Mouse (Mus musculus) E14TG2a.4 (cell line): ENCODE measurements at regions not wholly inside any gene's neighbourhood (a gene's known extent, or its start where the extent isn't known, plus 50 kb on each side); places are given as distances from the start of the nearest gene placed in this dataset.

ENCODE experiments used
- H3K27me3 ChIP-seq: 2 replicates; pipeline ENCODE4 v1.6.1; 2014; ENCODE audit warnings: low read length, control low read depth; ENCODE audit not compliant: insufficient read depth
- H3K36me3 ChIP-seq: 2 replicates; pipeline ENCODE4 v1.6.1; 2014; ENCODE audit warnings: low read length, control low read depth; ENCODE audit not compliant: insufficient read depth
- H3K4me1 ChIP-seq: replicated peaks from 2 replicates; pipeline ENCODE4 v1.6.1; 2014; ENCODE audit warnings: low read depth, low read length, control low read depth
- H3K4me3 ChIP-seq: replicated peaks from 2 replicates; pipeline ENCODE4 v1.5.1; 2014; ENCODE audit warnings: mild to moderate bottlenecking, low read length
- H3K9me3 ChIP-seq: 2 replicates; pipeline ENCODE4 v1.6.1; 2014; ENCODE audit warnings: low read length, control low read depth
- CTCF ChIP-seq: conservative IDR thresholded peaks from 2 replicates; pipeline ENCODE4 v1.5.1; 2014; ENCODE audit warnings: low read length
- NANOG ChIP-seq: IDR thresholded peaks from 2 replicates; pipeline ENCODE4 v1.6.1; 2014; ENCODE audit warnings: borderline replicate concordance, low read length, mixed read lengths
- POU5F1 ChIP-seq: IDR thresholded peaks from 2 replicates; pipeline ENCODE4 v1.6.1; 2014; ENCODE audit warnings: low read length, borderline replicate concordance

DNA sequence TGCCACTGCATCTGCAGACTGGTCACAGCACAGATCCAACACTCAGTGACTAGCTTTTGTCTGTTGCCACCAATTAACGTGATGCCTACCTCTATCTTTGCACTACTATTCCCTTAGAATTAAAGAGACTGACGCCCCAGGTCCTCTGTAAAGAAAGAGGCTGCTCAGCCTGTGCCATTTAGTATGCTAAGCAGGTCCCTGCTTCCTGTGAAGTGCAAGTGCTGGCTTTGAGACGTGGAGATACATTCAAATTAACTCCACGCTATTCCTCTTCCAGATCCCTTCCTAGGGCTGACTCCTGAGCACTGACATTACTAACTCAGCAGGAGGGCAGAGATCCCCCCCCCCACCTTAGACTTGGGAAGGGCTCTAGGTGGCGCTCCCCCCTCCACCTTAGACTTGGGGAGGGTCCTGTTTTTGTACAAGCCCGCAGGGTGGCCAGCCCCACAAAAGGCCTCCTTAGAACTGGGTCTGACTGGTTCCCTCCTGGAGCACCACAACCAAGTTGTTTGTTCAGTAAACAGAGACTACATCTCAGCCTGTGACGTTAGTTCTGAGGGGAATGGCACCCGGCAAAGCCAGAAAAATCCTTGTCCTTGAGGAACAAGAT lies 184.0 kb downstream of the Gm26897 start:
- no peaks in the 10 kb centered on the region for H3K36me3 ChIP-seq
- H3K27me3 ChIP-seq, result peaks cover 40% of the 10 kb centered on the region
- H3K9me3 ChIP-seq, result no peaks in the 10 kb centered on the region
- TF ChIP-seq NANOG (no peak), CTCF (no peak)
- peaks cover 18% of the 10 kb centered on the region for H3K4me1 ChIP-seq
- no peak overlapping the region for H3K4me3 ChIP-seq

DNA sequence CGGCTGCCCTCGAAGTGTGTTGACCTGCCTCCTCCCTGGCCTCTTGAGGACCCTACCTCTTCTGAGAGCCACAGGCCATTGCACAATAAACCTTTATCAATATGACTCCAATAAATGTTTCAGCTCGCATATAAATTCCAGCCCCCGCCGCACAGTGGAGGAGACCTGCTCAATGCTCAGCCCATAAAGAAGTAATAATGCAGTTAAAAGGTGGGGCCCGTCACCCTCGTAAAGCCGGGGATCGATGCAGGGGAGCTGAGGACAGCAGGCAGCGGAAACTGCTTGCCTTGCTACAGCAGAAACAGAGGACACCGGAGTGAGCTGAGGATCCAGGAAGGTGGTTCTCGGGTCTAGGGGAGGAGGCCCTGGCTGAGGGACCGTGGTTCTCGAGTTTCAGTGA lies 185.2 kb downstream of the Gm26897 start:
- no peaks in the 10 kb centered on the region for H3K36me3 ChIP-seq
- peaks cover 27% of the 10 kb centered on the region for H3K4me1 ChIP-seq
- no peaks in the 10 kb centered on the region for H3K9me3 ChIP-seq
- peaks cover 34% of the 10 kb centered on the region for H3K27me3 ChIP-seq
- no peak overlapping the region for H3K4me3 ChIP-seq
- TF ChIP-seq POU5F1, result no peak

DNA sequence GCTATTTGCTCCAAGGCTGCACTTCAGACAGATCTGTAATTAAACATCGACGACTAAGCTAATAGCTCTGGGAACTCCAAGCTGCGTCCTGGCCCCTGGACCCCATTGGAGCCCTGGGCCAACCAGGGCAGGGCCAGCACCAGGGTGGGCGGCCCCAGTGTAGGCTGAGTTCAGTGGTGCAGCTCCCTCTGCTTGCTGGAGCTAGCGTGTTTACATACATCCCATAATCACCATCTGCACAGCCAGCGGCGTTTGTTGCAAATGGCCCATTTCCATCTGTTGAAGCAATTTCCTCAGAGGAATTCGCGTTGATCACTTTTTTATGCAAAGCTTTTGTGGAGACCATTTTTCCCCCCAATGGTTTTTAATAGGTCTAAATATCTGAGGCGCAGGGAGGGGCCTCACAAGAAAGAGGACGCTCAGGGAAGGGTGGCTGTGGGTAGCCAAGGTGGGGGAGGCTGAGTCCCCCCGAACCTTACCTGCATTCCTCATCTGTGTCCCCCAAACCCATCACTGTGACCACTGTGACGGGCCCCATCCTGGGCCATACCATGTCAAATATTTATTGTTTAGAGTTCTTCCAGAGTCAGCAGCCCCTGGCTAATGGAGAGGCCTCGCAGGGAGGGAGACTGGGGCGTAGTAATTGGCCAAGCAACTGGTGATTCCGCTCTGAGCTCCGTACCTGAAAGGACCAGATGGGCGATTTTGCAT lies 189.4 kb downstream of the Gm26897 start:
- Histone ChIP-seq H3K9me3 (no peaks in the 10 kb centered on the region), H3K27me3 (peaks cover 40% of the 10 kb centered on the region), H3K4me3 (no peak overlapping the region), H3K36me3 (no peaks in the 10 kb centered on the region), H3K4me1 (peaks cover 17% of the 10 kb centered on the region)
- TF ChIP-seq POU5F1, result no peak
- TF ChIP-seq CTCF, result no peak
- TF ChIP-seq NANOG, result peak; percentile 40; the same call in 1 of the 2 replicates

DNA sequence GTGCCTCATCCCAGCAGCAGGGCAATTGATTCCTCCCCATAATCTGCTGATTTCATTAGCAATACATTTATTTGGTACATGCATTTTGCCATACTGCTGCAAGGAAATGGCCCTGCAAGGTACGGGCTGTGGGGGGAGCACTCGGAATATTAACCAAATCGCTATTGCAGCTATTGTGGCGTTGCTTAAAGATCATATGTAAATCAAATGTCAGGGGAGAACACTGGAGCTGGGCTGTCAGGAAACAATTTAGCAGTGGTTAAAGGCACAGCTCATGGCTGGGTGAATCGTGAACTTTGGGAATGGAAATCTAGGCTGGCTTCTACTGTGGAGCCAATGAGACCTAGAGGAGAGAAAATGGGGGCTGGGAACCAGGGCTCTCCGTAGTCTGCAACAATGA lies 192.0 kb downstream of the Gm26897 start:
- Histone ChIP-seq H3K4me3 (no peak overlapping the region), H3K9me3 (no peaks in the 10 kb centered on the region), H3K36me3 (no peaks in the 10 kb centered on the region), H3K4me1 (peaks cover 20% of the 10 kb centered on the region), H3K27me3 (peaks cover 39% of the 10 kb centered on the region)
- TF ChIP-seq POU5F1, result no peak
- no peak for TF ChIP-seq CTCF
- no peak for TF ChIP-seq NANOG

DNA sequence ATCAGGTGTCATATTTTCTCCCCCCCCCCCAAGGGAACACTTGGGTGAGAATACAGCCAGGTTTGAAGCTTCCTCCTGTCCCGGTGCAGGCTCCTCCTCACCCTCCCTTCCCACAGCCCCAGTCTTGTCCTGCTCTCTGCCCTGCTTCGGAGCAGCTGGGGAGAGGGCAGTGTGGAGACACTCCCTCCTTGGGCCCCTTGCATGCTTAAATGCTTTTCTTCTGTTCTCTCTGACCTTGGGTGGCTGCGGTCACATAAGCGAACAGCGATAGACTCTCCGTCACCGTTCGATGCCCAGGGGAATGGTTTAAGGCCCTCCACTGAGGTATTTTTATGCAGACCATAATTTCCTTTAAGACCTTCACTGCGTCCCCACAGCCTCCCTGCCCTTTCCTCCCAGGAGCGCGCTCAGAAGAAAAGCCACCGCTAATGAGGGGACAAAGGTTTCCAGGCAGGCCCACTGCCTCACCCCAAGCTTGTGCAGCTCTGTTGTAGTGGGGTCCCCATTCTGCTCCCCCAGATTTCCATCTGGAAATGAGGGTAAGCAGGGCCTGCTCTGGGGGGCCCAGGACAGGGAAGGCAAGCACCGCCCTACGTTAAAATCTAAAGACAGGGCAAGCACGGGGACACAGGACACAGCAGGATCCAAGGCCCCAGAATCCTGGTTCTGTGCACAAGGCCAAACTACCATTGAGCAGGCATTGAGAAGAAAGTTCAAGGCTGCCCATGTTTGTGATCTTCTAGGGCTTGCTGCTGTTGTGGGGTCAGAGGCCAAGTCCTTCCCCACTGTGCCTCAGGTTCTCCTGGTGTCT lies 195.7 kb downstream of the Gm26897 start:
- Histone ChIP-seq H3K4me1 (peaks cover 9% of the 10 kb centered on the region), H3K9me3 (no peaks in the 10 kb centered on the region), H3K4me3 (no peak overlapping the region), H3K27me3 (peaks cover 23% of the 10 kb centered on the region), H3K36me3 (no peaks in the 10 kb centered on the region)
- TF ChIP-seq CTCF, result no peak
- no peak for TF ChIP-seq POU5F1
- TF ChIP-seq NANOG, result no peak

DNA sequence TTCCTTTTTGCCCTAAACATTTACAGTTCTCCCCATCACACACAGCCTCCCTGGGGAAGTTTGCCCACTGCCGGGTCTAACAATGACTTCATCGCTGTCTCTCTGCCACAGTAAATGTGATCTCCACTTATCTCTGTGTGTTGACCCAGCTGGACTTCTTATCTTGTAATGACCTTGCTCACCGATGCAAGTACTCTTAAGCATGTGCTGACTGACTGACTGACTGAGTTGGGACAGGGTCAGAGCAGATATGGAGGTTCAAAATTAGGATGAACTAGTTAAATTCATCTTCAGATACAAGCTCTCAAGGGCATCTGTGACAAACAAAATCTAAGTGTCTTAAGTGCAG lies 196.2 kb downstream of the Gm26897 start:
- Histone ChIP-seq H3K27me3 (peaks cover 19% of the 10 kb centered on the region), H3K36me3 (no peaks in the 10 kb centered on the region), H3K9me3 (no peaks in the 10 kb centered on the region), H3K4me3 (no peak overlapping the region), H3K4me1 (peaks cover 9% of the 10 kb centered on the region)
- TF ChIP-seq CTCF (no peak), NANOG (no peak), POU5F1 (no peak)

DNA sequence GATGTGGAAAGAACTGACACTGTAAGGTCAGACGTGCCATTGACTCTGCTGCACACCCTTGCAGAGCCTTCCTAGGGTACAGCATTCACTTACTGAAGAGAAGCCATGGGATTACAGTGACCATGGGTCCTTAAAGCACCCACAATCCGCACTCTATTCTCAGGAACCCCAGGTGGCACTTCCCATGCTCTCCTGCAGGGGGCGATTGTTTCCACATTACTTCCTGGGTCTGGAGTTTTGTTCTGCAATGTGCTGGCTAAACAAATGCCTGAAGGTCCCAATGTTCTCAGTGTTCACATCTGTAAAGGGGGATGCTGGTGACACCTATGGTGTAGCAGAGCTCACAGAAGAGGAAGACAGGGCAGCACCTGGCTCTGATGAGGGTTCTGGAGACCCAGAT lies 198.0 kb downstream of the Gm26897 start:
- TF ChIP-seq NANOG, result no peak
- TF ChIP-seq CTCF, result peak; percentile 85
- TF ChIP-seq POU5F1, result no peak
- peaks cover 9% of the 10 kb centered on the region for H3K4me1 ChIP-seq
- no peak overlapping the region for H3K4me3 ChIP-seq
- no peaks in the 10 kb centered on the region for H3K36me3 ChIP-seq
- peaks cover 16% of the 10 kb centered on the region for H3K27me3 ChIP-seq
- H3K9me3 ChIP-seq, result no peaks in the 10 kb centered on the region

DNA sequence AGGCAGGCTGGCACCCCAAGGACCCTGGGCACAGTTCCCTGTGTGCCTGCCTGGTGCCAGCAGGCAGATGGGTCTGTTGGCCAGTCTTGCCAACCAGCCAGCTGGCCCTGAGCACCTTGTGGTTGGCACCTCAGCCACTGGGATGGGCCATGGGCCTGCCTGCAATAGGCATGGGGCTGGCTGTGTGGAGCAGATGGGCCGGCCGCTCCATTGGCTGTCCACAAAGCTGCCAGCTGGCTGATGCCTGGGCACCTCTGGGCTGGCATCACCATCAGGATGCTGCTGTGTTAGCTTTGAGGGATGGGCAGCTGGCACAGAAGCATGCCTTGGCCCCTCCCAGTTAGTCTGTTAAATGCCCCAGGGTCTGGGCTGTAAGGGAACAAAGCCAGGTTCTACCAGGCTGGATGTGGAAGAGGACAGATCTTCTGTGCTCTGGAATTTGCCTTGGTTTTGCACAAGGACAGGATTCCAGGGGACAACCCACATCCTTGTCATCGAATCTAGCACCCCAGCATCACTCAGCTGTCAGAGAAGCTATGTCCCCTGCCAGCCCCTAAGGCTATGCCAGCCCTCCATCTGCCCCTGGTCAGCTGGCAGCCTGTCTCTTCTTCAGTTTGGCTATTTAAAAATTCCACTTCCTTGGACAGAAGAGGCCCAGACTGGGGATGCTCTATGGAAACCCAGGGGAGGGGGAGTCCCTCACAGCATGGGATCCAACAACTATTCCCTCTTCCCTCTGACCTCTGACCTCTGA lies 201.8 kb downstream of the Gm26897 start:
- TF ChIP-seq NANOG (no peak), POU5F1 (no peak), CTCF (no peak)
- Histone ChIP-seq H3K27me3 (peaks cover 2% of the 10 kb centered on the region), H3K36me3 (no peaks in the 10 kb centered on the region), H3K9me3 (no peaks in the 10 kb centered on the region), H3K4me3 (no peak overlapping the region), H3K4me1 (no peaks in the 10 kb centered on the region)
